Mouse (Mus musculus): ENCODE measurements around the gene Aldh1l1. TPM values are rescaled to one million over a fixed set of nuclear protein-coding genes. Genes with fewer than 3 reads are reported as not detected.

Aldh1l1 gene
- total RNA-seq, 2 experiments from 2014 or later: 40.9 to 41.3 TPM

DNA sequence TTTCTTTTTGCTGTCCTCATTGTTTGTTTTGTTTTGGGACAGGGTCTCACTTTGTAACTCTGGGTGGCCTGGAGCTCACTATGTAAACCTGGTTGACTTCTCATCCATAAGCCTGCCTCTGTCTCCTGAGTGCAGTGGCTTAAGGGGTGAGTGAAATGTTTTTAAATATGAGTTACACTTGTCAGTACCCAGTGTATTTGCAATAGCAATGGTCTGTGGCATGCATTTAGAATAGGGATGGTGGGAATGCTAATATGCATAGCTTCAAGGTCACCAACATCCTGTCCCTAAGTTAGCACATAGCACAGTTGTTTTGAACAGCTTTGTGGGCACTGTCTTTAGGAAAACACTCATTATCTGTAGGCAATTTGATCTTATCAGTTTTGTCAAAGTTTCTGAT lies 21.2 kb downstream of the Aldh1l1 start:
- DNase-seq: no peak

GRCm38 (mm10) chr6:90508197-90508624 lies 22.0 kb downstream of the Aldh1l1 start:
- DNase-seq: peak; percentile 42 to 43

DNA sequence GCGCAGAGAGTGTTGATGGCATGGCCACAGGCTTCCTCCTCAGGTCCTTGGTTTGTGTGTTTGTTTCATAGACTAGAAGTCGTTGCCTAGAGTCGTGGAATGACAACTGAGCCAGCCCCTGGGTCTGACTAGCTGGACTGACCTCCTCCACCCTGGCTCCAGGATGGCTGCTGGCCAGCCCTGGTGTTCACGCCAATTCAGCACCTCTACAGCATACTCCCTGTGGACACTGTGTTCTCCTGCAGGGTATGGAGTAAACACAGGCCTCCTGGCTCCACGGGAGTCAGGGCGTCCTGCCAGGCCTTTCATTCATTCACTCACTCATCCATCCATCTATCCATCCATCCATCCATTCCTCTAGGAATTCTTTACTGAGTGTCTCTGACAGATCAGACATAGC lies 22.9 kb downstream of the Aldh1l1 start:
- peak in 1 of 2 experiments; percentile 23 for DNase-seq

- DNase-seq: no peak
Observed at GRCm38 (mm10) chr6:90512416-90512815, 26.2 kb downstream of the Aldh1l1 start.

GRCm38 (mm10) chr6:90513074-90513856 lies 27.0 kb downstream of the Aldh1l1 start:
- no peak for DNase-seq

DNA sequence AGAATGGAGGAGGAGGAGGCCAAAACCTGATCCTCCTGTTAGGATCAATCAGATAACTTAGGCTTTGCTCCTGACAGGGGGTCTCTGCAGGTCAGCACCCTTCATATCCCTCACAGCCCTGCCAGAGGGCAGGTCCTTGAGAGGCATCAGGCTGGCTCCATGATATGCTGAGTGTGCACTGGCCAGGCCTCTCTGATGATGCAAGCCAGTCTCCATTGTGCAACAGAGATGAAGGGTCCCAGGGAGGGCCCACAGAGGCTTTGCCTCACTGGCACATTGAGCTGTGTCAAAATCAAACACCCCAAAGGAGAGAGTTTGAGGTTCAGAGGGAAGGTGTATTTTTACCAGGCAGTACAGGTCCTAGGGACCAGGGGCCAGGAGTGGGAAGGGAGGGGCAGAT lies 28.1 kb downstream of the Aldh1l1 start:
- no peak for DNase-seq

GRCm38 (mm10) chr6:90514883-90515405 lies 28.7 kb downstream of the Aldh1l1 start:
- peak; percentile 81 to 85 for DNase-seq

DNA sequence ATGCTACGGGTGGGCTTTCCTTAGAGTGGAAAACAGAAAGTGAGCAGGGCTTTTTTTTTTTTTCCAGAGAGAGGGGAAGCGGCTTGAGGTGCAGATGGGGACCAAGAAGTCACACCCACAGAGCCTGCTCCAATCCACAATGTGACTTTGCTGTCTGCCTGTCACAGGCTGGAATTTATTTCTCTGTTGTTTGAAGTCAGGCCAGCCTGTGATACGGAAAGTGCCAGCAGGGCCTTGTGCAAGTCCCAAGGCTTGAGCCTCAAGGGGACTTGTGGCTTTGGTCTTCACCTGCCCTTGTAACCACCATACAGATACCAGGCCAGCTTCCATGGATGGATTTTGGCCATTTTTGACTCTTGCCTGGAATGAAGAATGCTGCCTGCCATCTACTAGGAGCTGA lies 32.7 kb downstream of the Aldh1l1 start:
- no peak for DNase-seq

DNA sequence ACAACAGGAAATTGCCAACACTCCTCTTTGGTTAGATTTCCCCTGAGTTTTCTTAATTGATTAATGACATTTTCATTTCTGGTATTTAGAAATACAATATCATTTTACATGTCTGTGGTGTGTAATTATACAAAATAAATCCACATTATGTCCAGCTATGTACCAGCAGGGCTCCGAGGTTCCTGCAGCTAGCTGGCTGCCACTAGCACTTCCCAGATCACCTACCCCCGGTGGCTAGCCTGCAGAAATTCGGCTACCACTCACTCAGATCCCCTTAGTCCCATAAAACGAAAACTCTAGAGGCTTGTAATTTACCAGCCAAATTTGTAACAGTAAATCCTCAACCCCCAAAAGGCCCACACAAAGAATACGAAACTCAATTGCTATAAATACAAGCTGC lies 33.1 kb downstream of the Aldh1l1 start:
- DNase-seq: no peak

GRCm38 (mm10) chr6:90526406-90526805 lies 40.2 kb downstream of the Aldh1l1 start:
- DNase-seq: no peak

DNA sequence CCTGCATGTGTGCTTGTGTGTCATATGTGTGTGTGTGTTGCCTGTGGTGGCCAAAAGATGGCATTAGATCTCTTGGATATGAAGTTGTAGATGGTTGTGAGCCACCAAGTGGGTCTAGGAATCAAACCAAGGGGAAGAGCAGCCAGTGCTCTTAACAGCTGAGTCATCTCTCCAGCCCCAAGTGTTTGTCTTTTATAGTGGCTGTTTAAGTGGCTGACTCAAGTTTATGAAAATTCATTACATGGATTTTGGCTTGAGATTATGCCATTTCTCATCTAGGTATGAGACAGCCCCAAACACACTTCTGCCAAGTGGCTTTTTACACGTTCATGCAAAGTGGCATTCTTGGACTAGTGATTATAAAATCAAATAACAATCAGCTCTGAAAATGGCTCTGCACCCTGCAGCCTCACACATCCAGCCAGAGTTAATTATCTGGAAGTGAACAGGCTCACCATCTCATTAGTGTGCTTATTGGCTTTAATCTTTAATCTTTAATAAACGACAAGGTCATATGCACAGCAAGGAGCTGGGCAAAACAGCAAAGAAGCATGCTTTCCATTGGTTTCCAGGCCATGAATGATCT lies 43.3 kb downstream of the Aldh1l1 start:
- DNase-seq: no peak

DNA sequence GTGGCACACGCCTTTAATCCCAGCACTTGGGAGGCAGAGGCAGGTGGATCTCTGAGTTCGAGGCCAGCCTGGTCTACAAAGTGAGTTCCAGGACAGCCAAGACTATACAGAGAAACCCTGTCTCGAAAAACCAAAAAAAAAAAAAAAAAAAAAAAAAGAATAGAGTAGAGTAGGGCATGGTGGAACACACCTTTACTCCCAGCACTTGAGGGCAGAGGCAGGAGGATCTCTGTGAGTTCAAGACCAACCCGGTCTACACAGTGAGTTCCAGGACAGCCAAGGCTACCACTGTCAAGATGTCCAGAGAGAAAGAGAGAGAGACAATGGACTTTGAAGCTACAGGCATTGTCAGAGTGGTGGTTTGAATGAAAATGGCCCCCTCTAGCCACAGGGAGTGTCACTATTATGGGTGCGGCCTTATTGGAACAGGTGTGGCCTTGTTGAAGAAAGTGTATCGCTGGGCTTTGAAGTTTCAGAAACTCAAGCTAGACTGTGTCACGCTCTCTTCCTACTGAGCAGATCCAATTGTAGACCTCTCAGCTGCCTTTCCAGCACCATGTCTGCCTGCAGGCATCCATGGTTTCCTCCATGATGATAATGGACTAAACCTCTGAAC lies 46.5 kb downstream of the Aldh1l1 start:
- DNase-seq: no peak

GRCm38 (mm10) chr6:90533505-90533904 lies 47.3 kb downstream of the Aldh1l1 start:
- DNase-seq: no peak

GRCm38 (mm10) chr6:90534701-90535475 lies 48.7 kb downstream of the Aldh1l1 start:
- DNase-seq: peak; percentile 73 to 82

DNA sequence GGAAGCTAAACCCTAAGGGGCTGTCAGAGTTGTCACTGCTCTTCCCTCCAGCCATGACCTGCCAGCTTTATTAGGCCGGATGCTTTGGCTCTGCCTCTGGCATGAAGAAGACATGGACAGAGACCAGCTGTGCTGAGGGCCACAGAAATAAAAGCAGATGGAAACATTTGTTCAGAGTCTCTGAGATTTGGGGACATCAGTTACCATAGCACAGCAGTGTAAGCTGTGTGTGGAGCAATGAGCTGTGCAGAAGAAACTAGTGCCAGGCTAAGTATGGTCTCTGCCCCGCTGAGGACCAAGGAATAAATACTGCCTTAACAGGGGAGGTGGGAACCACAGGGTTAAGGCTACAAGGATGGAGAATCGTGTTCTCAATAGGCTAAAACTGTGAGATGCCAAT lies 50.6 kb downstream of the Aldh1l1 start:
- DNase-seq: no peak

DNA sequence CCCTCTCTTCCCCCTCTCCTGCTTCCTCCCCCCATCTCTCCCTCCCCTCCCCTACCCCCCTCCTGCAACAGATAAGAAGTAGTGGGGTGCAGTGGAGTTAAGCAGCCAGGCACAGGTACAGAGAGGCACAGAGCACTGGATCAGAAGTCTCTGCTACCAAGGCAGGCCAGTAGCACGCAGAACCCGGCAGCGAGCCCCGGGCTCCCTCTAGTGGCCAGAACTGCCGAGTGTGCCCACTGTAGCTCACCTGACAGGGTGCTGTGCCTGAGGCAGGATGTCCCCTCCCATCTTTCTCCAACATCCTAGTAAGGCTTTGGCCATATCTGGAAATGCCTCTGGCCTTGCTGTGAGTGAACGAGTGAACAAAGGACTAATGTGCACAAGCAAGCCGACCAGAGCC lies 51.7 kb downstream of the Aldh1l1 start:
- peak; percentile 82 to 85 for DNase-seq

GRCm38 (mm10) chr6:90539271-90539670 lies 53.0 kb downstream of the Aldh1l1 start:
- no peak for DNase-seq

GRCm38 (mm10) chr6:90540520-90540919 lies 54.3 kb downstream of the Aldh1l1 start:
- DNase-seq: no peak

- DNase-seq: no peak
Observed at GRCm38 (mm10) chr6:90541367-90541772, 55.1 kb downstream of the Aldh1l1 start.

- no peak for DNase-seq
Observed at GRCm38 (mm10) chr6:90544433-90544832, 58.2 kb downstream of the Aldh1l1 start.

- DNase-seq: no peak
Observed at GRCm38 (mm10) chr6:90546274-90546673, 60.0 kb downstream of the Aldh1l1 start.

DNA sequence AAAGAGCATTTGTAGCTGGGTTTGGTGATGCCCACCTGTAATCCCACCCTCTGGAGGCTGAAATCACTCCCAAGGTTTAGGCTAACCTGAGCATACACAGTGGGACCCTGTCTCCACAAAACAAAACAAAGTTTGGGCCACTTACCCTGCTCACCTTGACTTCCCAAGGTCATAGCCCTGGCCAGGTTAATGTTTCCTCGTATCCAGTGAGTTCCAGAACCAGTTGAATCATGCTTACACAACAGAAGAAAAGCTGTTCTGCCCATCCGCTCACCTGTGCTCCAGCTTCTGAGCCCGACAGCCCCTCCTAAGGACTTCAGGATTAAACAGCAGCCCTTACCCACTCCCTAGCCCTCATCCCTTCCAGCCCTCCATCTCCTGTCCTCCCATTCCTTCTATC lies 60.8 kb downstream of the Aldh1l1 start:
- DNase-seq: no peak

All from layer of hippocampus, postnatal 36 days (tissue).